Mouse (Mus musculus): ENCODE measurements at regions not wholly inside any gene's neighbourhood (a gene's known extent, or its start where the extent isn't known, plus 50 kb on each side); places are given as distances from the start of the nearest gene placed in this dataset.

- DNase-seq (ENCODE audit: low spot score in 2 of 2): peak; percentile 16 to 45
Observed at GRCm38 (mm10) chr4:152862818-152863614, 385.3 kb upstream of the Kcnab2 start.

GRCm38 (mm10) chr4:152859161-152859560 is 381.5 kb upstream of the Kcnab2 start:
- DNase-seq (ENCODE audit: low spot score in 2 of 2): no peak

GRCm38 (mm10) chr4:152850147-152850546 is 372.5 kb upstream of the Kcnab2 start:
- no peak for DNase-seq (ENCODE audit: low spot score in 2 of 2)

- no peak for DNase-seq (ENCODE audit: low spot score in 2 of 2)
Observed at GRCm38 (mm10) chr4:152836080-152836479, 358.4 kb upstream of the Kcnab2 start.

- no peak for DNase-seq (ENCODE audit: low spot score in 2 of 2)
Observed at GRCm38 (mm10) chr4:152834421-152835110, 356.9 kb upstream of the Kcnab2 start.

GRCm38 (mm10) chr4:152833411-152834310 is 356.0 kb upstream of the Kcnab2 start:
- no peak for DNase-seq (ENCODE audit: low spot score in 2 of 2)

GRCm38 (mm10) chr4:152832757-152833363 is 355.2 kb upstream of the Kcnab2 start:
- peak; percentile 51 to 61 for DNase-seq (ENCODE audit: low spot score in 2 of 2)

- no peak for DNase-seq (ENCODE audit: low spot score in 2 of 2)
Observed at GRCm38 (mm10) chr4:152825185-152825584, 347.5 kb upstream of the Kcnab2 start.

GRCm38 (mm10) chr4:152816139-152816757 is 338.6 kb upstream of the Kcnab2 start:
- peak; percentile 50 to 69 for DNase-seq (ENCODE audit: low spot score in 2 of 2)

- DNase-seq (ENCODE audit: low spot score in 2 of 2): no peak
Observed at GRCm38 (mm10) chr4:152806611-152807010, 328.9 kb upstream of the Kcnab2 start.

- DNase-seq (ENCODE audit: low spot score in 2 of 2): no peak
Observed at GRCm38 (mm10) chr4:152799392-152799791, 321.7 kb upstream of the Kcnab2 start.

- DNase-seq (ENCODE audit: low spot score in 2 of 2): peak in 1 of 2 experiments; percentile 15
Observed at GRCm38 (mm10) chr4:152788431-152788830, 310.8 kb upstream of the Kcnab2 start.

GRCm38 (mm10) chr4:152784972-152785371 is 307.3 kb upstream of the Kcnab2 start:
- DNase-seq (ENCODE audit: low spot score in 2 of 2): no peak

GRCm38 (mm10) chr4:152779526-152779925 is 301.9 kb upstream of the Kcnab2 start:
- peak; percentile 35 to 55 for DNase-seq (ENCODE audit: low spot score in 2 of 2)

- no peak for DNase-seq (ENCODE audit: low spot score in 2 of 2)
Observed at GRCm38 (mm10) chr4:152775801-152776200, 298.1 kb upstream of the Kcnab2 start.

GRCm38 (mm10) chr4:152771386-152771785 is 293.7 kb upstream of the Kcnab2 start:
- no peak for DNase-seq (ENCODE audit: low spot score in 2 of 2)

GRCm38 (mm10) chr4:152767372-152767771 is 289.7 kb upstream of the Kcnab2 start:
- DNase-seq (ENCODE audit: low spot score in 2 of 2): no peak

- DNase-seq (ENCODE audit: low spot score in 2 of 2): no peak
Observed at GRCm38 (mm10) chr4:152763116-152763515, 285.4 kb upstream of the Kcnab2 start.

GRCm38 (mm10) chr4:152762576-152762975 is 284.9 kb upstream of the Kcnab2 start:
- no peak for DNase-seq (ENCODE audit: low spot score in 2 of 2)

- no peak for DNase-seq (ENCODE audit: low spot score in 2 of 2)
Observed at GRCm38 (mm10) chr4:152757191-152757590, 279.5 kb upstream of the Kcnab2 start.

- DNase-seq (ENCODE audit: low spot score in 2 of 2): no peak
Observed at GRCm38 (mm10) chr4:152756535-152756934, 278.9 kb upstream of the Kcnab2 start.

Data from left cerebral cortex, adult 18-20 months (tissue).